Mouse (Mus musculus) neural tube, embryonic 15.5 days (tissue): Measurements from ENCODE around the gene Galnt6. TPM values are rescaled to one million over a fixed set of nuclear protein-coding genes. Genes with fewer than 3 reads are reported as not detected.
A peak's percentile ranks its signal among the peaks of the same experiment; 100 is the strongest.

Experiments
- ATAC-seq: fragments of 200-750 bp; cut with Nextera tagmentation; 2 replicates; pipeline ENCODE4 v1.8.0; 2017; ENCODE audit warnings: mild to moderate bottlenecking, moderate TSS enrichment, moderate library complexity; ENCODE audit not compliant: low FRiP score
- H3K27ac ChIP-seq: fragments of 300-500 bp; sonication (generic); replicated peaks from 2 replicates; pipeline ENCODE4 v1.5.1; 2015; ENCODE audit warnings: mild to moderate bottlenecking, inconsistent platforms
- H3K27me3 ChIP-seq: fragments of 300-500 bp; sonication (generic); replicated peaks from 2 replicates; pipeline ENCODE4 v1.6.1; 2015; ENCODE audit warnings: inconsistent platforms
- H3K36me3 ChIP-seq: fragments of 300-500 bp; sonication (generic); 2 replicates; pipeline ENCODE4 v1.6.1; 2015; ENCODE audit warnings: inconsistent platforms
- H3K4me1 ChIP-seq: fragments of 300-500 bp; sonication (generic); 2 replicates; pipeline ENCODE4 v1.6.1; 2015; ENCODE audit warnings: inconsistent platforms
- H3K4me2 ChIP-seq: fragments of 300-500 bp; sonication (generic); 2 replicates; pipeline ENCODE4 v1.6.1; 2015; ENCODE audit warnings: inconsistent platforms, mild to moderate bottlenecking, moderate library complexity
- H3K4me3 ChIP-seq: fragments of 300-500 bp; sonication (generic); replicated peaks from 2 replicates; pipeline ENCODE4 v1.5.1; 2015; ENCODE audit warnings: mild to moderate bottlenecking, inconsistent platforms
- H3K9ac ChIP-seq: fragments of 300-500 bp; sonication (generic); replicated peaks from 2 replicates; pipeline ENCODE4 v1.6.1; 2015; ENCODE audit warnings: mild to moderate bottlenecking, inconsistent platforms
- H3K9me3 ChIP-seq: fragments of 300-500 bp; sonication (generic); replicated peaks from 2 replicates; pipeline ENCODE4 v1.6.1; 2016; ENCODE audit warnings: inconsistent platforms
- WGBS: fragments of 180-500 bp; shearing (Covaris S2); methylation state at CpG from one replicate; pipeline ENCODE4 v1.1.7; 2015; ENCODE audit warnings: mixed read lengths; 5-methylcytosine and 5-hydroxymethylcytosine counted together
- polyA plus RNA-seq: library from polyadenylated mRNA; unstranded; fragments of >200 nt; fragmentation: Nextera tagmentation; extraction: Ambion mirVana; gene quantifications from 2 replicates; pipeline ENCODE4 v1.2.1, GENCODE M21; 2015

Gene Galnt6
- polyA plus RNA-seq, 1 experiment from 2014 or later: 0.33 TPM

- no peak for ATAC-seq
- Histone ChIP-seq H3K4me1 (peaks cover 14% of the 10 kb centered on the region), H3K4me3 (no peak overlapping the region), H3K9ac (no peak overlapping the region), H3K36me3 (no peaks in the 10 kb centered on the region), H3K27me3 (no peaks in the 10 kb centered on the region; the same call in 1 of the 2 replicates), H3K27ac (no peak overlapping the region), H3K4me2 (no peak overlapping the region), H3K9me3 (no peaks in the 10 kb centered on the region)
- 79% methylated on average over 2 of the region's 2 CpGs for WGBS
Observed at GRCm38 (mm10) chr15:100752439-100752838, 23.3 kb upstream of the Galnt6 start.

- H3K4me1 ChIP-seq: peaks cover 15% of the 10 kb centered on the region
- H3K27me3 ChIP-seq: no peaks in the 10 kb centered on the region; the same call in 1 of the 2 replicates
- no peak overlapping the region for H3K4me3 ChIP-seq
- no peak for ATAC-seq
- no peaks in the 10 kb centered on the region for H3K36me3 ChIP-seq
- WGBS: 60% methylated on average over 10 of the region's 10 CpGs
- no peak overlapping the region for H3K9ac ChIP-seq
- no peaks in the 10 kb centered on the region for H3K9me3 ChIP-seq
- no peak overlapping the region for H3K27ac ChIP-seq
- no peak overlapping the region for H3K4me2 ChIP-seq
Observed at GRCm38 (mm10) chr15:100749751-100750538, 20.8 kb upstream of the Galnt6 start.

GRCm38 (mm10) chr15:100748584-100748983, 19.4 kb upstream of the Galnt6 start:
- no peaks in the 10 kb centered on the region for H3K9me3 ChIP-seq
- H3K9ac ChIP-seq: no peak overlapping the region
- no peak overlapping the region for H3K4me3 ChIP-seq
- H3K4me1 ChIP-seq: peaks cover 14% of the 10 kb centered on the region
- H3K36me3 ChIP-seq: no peaks in the 10 kb centered on the region
- ATAC-seq: no peak
- H3K27me3 ChIP-seq: no peaks in the 10 kb centered on the region; the same call in 1 of the 2 replicates
- H3K4me2 ChIP-seq: no peak overlapping the region
- H3K27ac ChIP-seq: no peak overlapping the region
- WGBS: 91% methylated on average over 3 of the region's 3 CpGs

- Histone ChIP-seq H3K27ac (no peak overlapping the region), H3K4me3 (peak overlapping the region; percentile 29), H3K4me1 (peaks cover 14% of the 10 kb centered on the region), H3K9me3 (no peaks in the 10 kb centered on the region), H3K27me3 (no peaks in the 10 kb centered on the region; the same call in 1 of the 2 replicates), H3K4me2 (peak overlapping the region; percentile 58), H3K36me3 (no peaks in the 10 kb centered on the region), H3K9ac (no peak overlapping the region)
- no peak for ATAC-seq
- 2% methylated on average over 27 of the region's 27 CpGs for WGBS
Observed at GRCm38 (mm10) chr15:100747121-100747963, 18.2 kb upstream of the Galnt6 start.

- no peak overlapping the region for H3K27ac ChIP-seq
- H3K9ac ChIP-seq: no peak overlapping the region
- H3K9me3 ChIP-seq: no peaks in the 10 kb centered on the region
- peak overlapping the region; percentile 58 for H3K4me2 ChIP-seq
- ATAC-seq: no peak
- H3K4me3 ChIP-seq: peak overlapping the region; percentile 29
- H3K27me3 ChIP-seq: no peaks in the 10 kb centered on the region; the same call in 1 of the 2 replicates
- WGBS: 19% methylated on average over 6 of the region's 6 CpGs
- no peaks in the 10 kb centered on the region for H3K36me3 ChIP-seq
- H3K4me1 ChIP-seq: peaks cover 14% of the 10 kb centered on the region
Observed at GRCm38 (mm10) chr15:100746478-100747120, 17.4 kb upstream of the Galnt6 start.

- no peaks in the 10 kb centered on the region for H3K9me3 ChIP-seq
- no peak for ATAC-seq
Observed at GRCm38 (mm10) chr15:100743238-100743637, 14.1 kb upstream of the Galnt6 start.

GRCm38 (mm10) chr15:100739442-100739841, 10.3 kb upstream of the Galnt6 start:
- H3K9ac ChIP-seq: no peak overlapping the region
- ATAC-seq: no peak
- H3K4me3 ChIP-seq: no peak overlapping the region
- no peaks in the 10 kb centered on the region for H3K9me3 ChIP-seq
- H3K27ac ChIP-seq: no peak overlapping the region
- H3K4me2 ChIP-seq: no peak overlapping the region
- H3K27me3 ChIP-seq: no peaks in the 10 kb centered on the region
- H3K36me3 ChIP-seq: no peaks in the 10 kb centered on the region
- H3K4me1 ChIP-seq: no peaks in the 10 kb centered on the region
- WGBS: 92% methylated on average over 6 of the region's 6 CpGs

More at GRCm38 (mm10) chr15:100743238-100743637, 14.1 kb upstream of the Galnt6 start:
- Histone ChIP-seq H3K4me2 (no peak overlapping the region), H3K4me3 (no peak overlapping the region), H3K9ac (no peak overlapping the region), H3K36me3 (no peaks in the 10 kb centered on the region), H3K27ac (no peak overlapping the region), H3K27me3 (no peaks in the 10 kb centered on the region; the same call in 1 of the 2 replicates), H3K4me1 (peaks cover 14% of the 10 kb centered on the region)
- 93% methylated on average over 6 of the region's 6 CpGs for WGBS

- Histone ChIP-seq H3K27ac (no peak overlapping the region), H3K9me3 (no peaks in the 10 kb centered on the region), H3K36me3 (no peaks in the 10 kb centered on the region), H3K4me1 (no peaks in the 10 kb centered on the region), H3K4me3 (no peak overlapping the region), H3K9ac (no peak overlapping the region), H3K27me3 (no peaks in the 10 kb centered on the region), H3K4me2 (no peak overlapping the region)
- 88% methylated on average over 7 of the region's 7 CpGs for WGBS
- ATAC-seq: no peak
Observed at GRCm38 (mm10) chr15:100738351-100738781, 9.2 kb upstream of the Galnt6 start.

GRCm38 (mm10) chr15:100737667-100738066, 8.5 kb upstream of the Galnt6 start:
- 96% methylated on average over 3 of the region's 3 CpGs for WGBS
- H3K9ac ChIP-seq: no peak overlapping the region
- no peak for ATAC-seq

GRCm38 (mm10) chr15:100735953-100736300, 6.8 kb upstream of the Galnt6 start:
- Histone ChIP-seq H3K9me3 (no peaks in the 10 kb centered on the region), H3K27me3 (peaks cover 10% of the 10 kb centered on the region), H3K4me2 (no peak overlapping the region), H3K36me3 (no peaks in the 10 kb centered on the region), H3K9ac (no peak overlapping the region), H3K4me3 (no peak overlapping the region), H3K4me1 (no peaks in the 10 kb centered on the region), H3K27ac (no peak overlapping the region)
- ATAC-seq: no peak
- WGBS: 82% methylated on average over 9 of the region's 9 CpGs

More at GRCm38 (mm10) chr15:100737667-100738066, 8.5 kb upstream of the Galnt6 start:
- no peaks in the 10 kb centered on the region for H3K27me3 ChIP-seq
- no peaks in the 10 kb centered on the region for H3K4me1 ChIP-seq
- no peak overlapping the region for H3K27ac ChIP-seq
- no peaks in the 10 kb centered on the region for H3K36me3 ChIP-seq
- H3K9me3 ChIP-seq: no peaks in the 10 kb centered on the region
- no peak overlapping the region for H3K4me3 ChIP-seq
- no peak overlapping the region for H3K4me2 ChIP-seq

GRCm38 (mm10) chr15:100735095-100735952, 6.1 kb upstream of the Galnt6 start:
- WGBS: 75% methylated on average over 14 of the region's 15 CpGs
- no peaks in the 10 kb centered on the region for H3K9me3 ChIP-seq
- H3K4me2 ChIP-seq: no peak overlapping the region
- H3K27ac ChIP-seq: no peak overlapping the region
- no peaks in the 10 kb centered on the region for H3K36me3 ChIP-seq
- peaks cover 16% of the 10 kb centered on the region for H3K27me3 ChIP-seq
- no peaks in the 10 kb centered on the region for H3K4me1 ChIP-seq
- no peak overlapping the region for H3K4me3 ChIP-seq
- no peak for ATAC-seq
- H3K9ac ChIP-seq: no peak overlapping the region
